Mouse (Mus musculus): Measurements from ENCODE around the gene Jhy.

Jhy gene

DNA sequence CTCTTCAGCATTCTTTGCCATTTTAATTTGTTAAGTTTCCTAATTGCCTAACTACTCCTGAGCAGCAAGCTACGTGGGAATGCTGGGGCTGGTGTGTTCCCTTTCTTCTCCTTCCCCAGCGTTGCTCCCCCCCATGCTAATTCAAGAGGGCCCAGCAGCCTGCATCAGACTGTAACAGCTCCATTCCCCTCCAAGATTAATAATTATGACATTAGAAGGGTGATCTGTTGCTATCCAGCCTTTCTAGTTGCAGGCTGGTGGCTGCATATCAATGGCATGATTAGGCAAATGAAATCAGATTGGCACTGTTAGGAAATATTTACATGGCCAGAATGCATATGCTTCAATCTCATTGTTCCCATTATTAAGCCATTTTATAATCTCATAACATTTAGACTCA is 112.4 kb downstream of the Jhy start:
- no peak for DNase-seq

All from kidney, postnatal 36 days (tissue).